Comparison of ENCODE assay signal across 8 mouse cellular contexts in genomic region chr10:89442640-89443039, GRCm38 (mm10). TPM values are rescaled to one million over a fixed set of nuclear protein-coding genes. Genes with fewer than 3 reads are reported as not detected.
DNase-seq lines count a peak whose midpoint lies in the region; ATAC-seq lines count a peak whose summit lies in the region.

No protein-coding gene starts in this region.

- DNase-seq in 3T3-L1 (ENCODE audit: low read depth, low spot score), result peak; percentile 62
- peak; percentile 40 for DNase-seq in CD4-positive helper T cell, adult 2 months (ENCODE audit: low read depth, low spot score)
- DNase-seq in forebrain, embryonic 11.5 days (ENCODE audit: low spot score), result no peak
- no peak for DNase-seq in liver, embryonic 11.5 days (ENCODE audit: low spot score)
- no peak for DNase-seq in urinary bladder, postnatal 14 days (ENCODE audit: low spot score)
- no peak for DNase-seq in layer of hippocampus, adult 11-12 months (ENCODE audit: low spot score)
- no peak for DNase-seq in frontal cortex, postnatal 10 days (ENCODE audit: low spot score in 2 of 2)
- DNase-seq in layer of hippocampus, adult 18-20 months (ENCODE audit: low spot score in 2 of 2), result no peak

- ATAC-seq in forebrain, embryonic 11.5 days (replicated peaks; ENCODE audit: low FRiP score), result no peak
- no peak for ATAC-seq in liver, embryonic 11.5 days (replicated peaks; ENCODE audit: low FRiP score)

- H3K4me1 ChIP-seq in forebrain, embryonic 11.5 days (replicated peaks; ENCODE audit: control insufficient read depth, insufficient read depth, low read length), result 0 out of 2 replicates have a peak, but pooled peaks cover 4% of the 10 kb centered on the region
- peaks cover 6% of the 10 kb centered on the region for H3K4me1 ChIP-seq in liver, embryonic 11.5 days (replicated peaks; ENCODE audit: control insufficient read depth, insufficient read depth, low read length)

- peak overlapping the region; percentile 81 for H3K4me2 ChIP-seq in forebrain, embryonic 11.5 days (ENCODE audit: low read depth, low read length, severe bottlenecking)
- peak overlapping the region; percentile 87 for H3K4me2 ChIP-seq in liver, embryonic 11.5 days

- WGBS in forebrain, embryonic 11.5 days, result 30% methylated on average over 4 of the region's 4 CpGs
- WGBS in liver, embryonic 11.5 days, result 17% methylated on average over 4 of the region's 4 CpGs

- H3K9me3 ChIP-seq in forebrain, embryonic 11.5 days (ENCODE audit: control insufficient read depth, low read length), result no peaks in the 10 kb centered on the region
- no peaks in the 10 kb centered on the region for H3K9me3 ChIP-seq in liver, embryonic 11.5 days (ENCODE audit: control insufficient read depth, low read length)

- no peak overlapping the region for H3K27ac ChIP-seq in forebrain, embryonic 11.5 days (ENCODE audit: low read depth, low read length)
- H3K27ac ChIP-seq in liver, embryonic 11.5 days (ENCODE audit: low read depth, low read length), result no peak overlapping the region

- peak overlapping the region; percentile 63 for H3K4me3 ChIP-seq in forebrain, embryonic 11.5 days (ENCODE audit: low read depth, low read length)
- peak overlapping the region; percentile 80 for H3K4me3 ChIP-seq in liver, embryonic 11.5 days (ENCODE audit: low read depth, low read length)

- H3K36me3 ChIP-seq in forebrain, embryonic 11.5 days (ENCODE audit: control insufficient read depth, insufficient read depth, low read length), result no peaks in the 10 kb centered on the region
- no peaks in the 10 kb centered on the region; the same call in 1 of the 2 replicates for H3K36me3 ChIP-seq in liver, embryonic 11.5 days (ENCODE audit: control insufficient read depth, insufficient read depth, low read length)

- H3K9ac ChIP-seq in forebrain, embryonic 11.5 days (ENCODE audit: low read length), result peak overlapping the region; percentile 69; the same call in 1 of the 2 replicates
- peak overlapping the region; percentile 68 for H3K9ac ChIP-seq in liver, embryonic 11.5 days (ENCODE audit: low read depth, low read length)

- peaks cover 18% of the 10 kb centered on the region for H3K27me3 ChIP-seq in forebrain, embryonic 11.5 days (ENCODE audit: control insufficient read depth, insufficient read depth, low read length)
- H3K27me3 ChIP-seq in liver, embryonic 11.5 days (replicated peaks; ENCODE audit: control insufficient read depth, insufficient read depth, low read length), result no peaks in the 10 kb centered on the region

RNA-seq across cellular contexts. Expression of gene Gas2l3, which starts 1.1 kb away (rescaled TPM):
- polyA plus RNA-seq in forebrain, embryonic 11.5 days (2014; fragmentation: Nextera tagmentation; extraction: Ambion mirVana), result 12.5 and 12.8 TPM in 2 replicates
- polyA plus RNA-seq in liver, embryonic 11.5 days (2014; fragmentation: Nextera tagmentation; extraction: Ambion mirVana), result 7.6 and 9.1 TPM in 2 replicates
- total RNA-seq in layer of hippocampus, adult 18-20 months (2021), result 1 to 10 TPM; 2.3 to 2.5 TPM

Comparison
In these comparisons a context has a peak if more than half of its experiments do, and no peak if none do; other contexts are left out.
1. DNase-seq: peak in 3T3-L1 (single experiment) and CD4-positive helper T cell, adult 2 months (single experiment); none in forebrain, embryonic 11.5 days (single experiment), liver, embryonic 11.5 days (single experiment), urinary bladder, postnatal 14 days (single experiment), layer of hippocampus, adult 11-12 months (single experiment), frontal cortex, postnatal 10 days (0 of 2) and layer of hippocampus, adult 18-20 months (0 of 2).